Mouse (Mus musculus) limb, embryonic 12.5 days (tissue): ENCODE measurements around the gene Col23a1. TPM values are rescaled to one million over a fixed set of nuclear protein-coding genes. Genes with fewer than 3 reads are reported as not detected.

Experiments
- ATAC-seq: fragments of 200-750 bp; cut with Nextera tagmentation; 2 replicates; pipeline ENCODE4 v1.8.0; 2017; ENCODE audit warnings: low read depth, moderate TSS enrichment; ENCODE audit not compliant: insufficient number of reproducible peaks, insufficient read depth, low FRiP score, low TSS enrichment
- H3K27ac ChIP-seq: fragments of 300-500 bp; sonication (generic); 2 replicates; pipeline ENCODE4 v1.5.1; 2016; ENCODE audit warnings: mild to moderate bottlenecking, moderate library complexity
- H3K27me3 ChIP-seq: fragments of 300-500 bp; sonication (generic); 2 replicates; pipeline ENCODE4 v1.6.1; 2016; ENCODE audit warnings: mild to moderate bottlenecking, moderate library complexity
- H3K36me3 ChIP-seq: fragments of 300-500 bp; sonication (generic); 2 replicates; pipeline ENCODE4 v1.6.1; 2016; ENCODE audit warnings: mild to moderate bottlenecking, moderate library complexity
- H3K4me1 ChIP-seq: fragments of 300-500 bp; sonication (generic); replicated peaks from 2 replicates; pipeline ENCODE4 v1.6.1; 2016
- H3K4me2 ChIP-seq: fragments of 300-500 bp; sonication (generic); 2 replicates; pipeline ENCODE4 v1.6.1; 2016; ENCODE audit warnings: mild to moderate bottlenecking, moderate library complexity
- H3K4me3 ChIP-seq: fragments of 300-500 bp; sonication (generic); replicated peaks from 2 replicates; pipeline ENCODE4 v1.5.1; 2016; ENCODE audit warnings: mild to moderate bottlenecking
- H3K9ac ChIP-seq: fragments of 300-500 bp; sonication (generic); replicated peaks from 2 replicates; pipeline ENCODE4 v1.6.1; 2016; ENCODE audit warnings: mild to moderate bottlenecking, moderate library complexity
- H3K9me3 ChIP-seq: fragments of 300-500 bp; sonication (generic); 2 replicates; pipeline ENCODE4 v1.6.1; 2016; ENCODE audit warnings: mild to moderate bottlenecking, moderate library complexity
- WGBS: fragments of 180-500 bp; shearing (Covaris S2); methylation state at CpG from one replicate; pipeline ENCODE4 v1.1.7; 2016; 5-methylcytosine and 5-hydroxymethylcytosine counted together
- polyA plus RNA-seq: library from polyadenylated mRNA; unstranded; fragments of >200 nt; fragmentation: Nextera tagmentation; extraction: Ambion mirVana; gene quantifications from 2 replicates; pipeline ENCODE4 v1.2.1, GENCODE M21; 2016

The Col23a1 gene
- polyA plus RNA-seq, 1 experiment from 2014 or later, result 29.4 TPM

DNA sequence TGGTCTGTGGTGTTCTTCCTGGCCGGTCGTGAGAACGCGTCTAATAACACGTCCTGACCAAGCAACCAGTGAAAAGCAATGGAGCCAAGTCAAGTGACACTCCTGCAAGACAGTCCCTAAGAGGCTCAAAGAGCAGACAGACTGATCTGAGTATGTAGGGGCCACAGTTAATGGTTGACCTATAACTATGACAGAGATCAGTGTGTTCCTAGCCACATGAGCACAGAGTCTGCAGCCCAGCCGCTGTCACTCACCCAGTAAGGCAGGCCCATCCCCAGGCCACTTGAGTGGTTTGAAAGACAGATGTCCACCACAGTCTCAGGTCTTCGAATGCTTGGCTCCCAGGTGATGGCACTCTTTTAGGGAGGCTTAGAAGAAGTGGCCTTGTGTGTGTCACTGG lies 152.3 kb downstream of the Col23a1 start:
- no peak overlapping the region for H3K4me3 ChIP-seq
- ATAC-seq, result no peak
- peaks cover 4% of the 10 kb centered on the region; the same call in 1 of the 2 replicates for H3K4me1 ChIP-seq
- 94% methylated on average over 7 of the region's 7 CpGs for WGBS
- 0 out of 2 replicates have a peak, but pooled peaks cover 4% of the 10 kb centered on the region for H3K36me3 ChIP-seq
- no peak overlapping the region for H3K4me2 ChIP-seq
- H3K27me3 ChIP-seq, result no peaks in the 10 kb centered on the region
- H3K9ac ChIP-seq, result no peak overlapping the region
- H3K9me3 ChIP-seq, result peaks cover 6% of the 10 kb centered on the region
- no peak overlapping the region for H3K27ac ChIP-seq

DNA sequence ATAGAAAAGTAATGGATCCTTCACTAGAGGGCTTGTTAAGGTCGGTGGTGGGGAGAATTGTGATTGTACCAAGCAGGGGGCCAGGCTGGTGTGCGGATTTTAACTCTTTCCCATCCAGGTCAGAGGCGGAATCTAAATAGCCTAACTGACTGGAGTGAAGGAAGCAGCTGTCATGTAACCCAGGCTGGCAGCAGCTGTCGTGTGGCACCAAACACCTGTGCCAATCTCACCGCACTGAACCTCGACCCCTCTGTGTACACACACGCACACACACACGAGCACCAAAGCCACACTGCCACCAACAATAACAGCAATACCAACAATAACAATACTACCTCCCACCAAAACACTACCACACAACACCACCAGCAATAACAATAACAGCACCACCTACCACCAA lies 152.9 kb downstream of the Col23a1 start:
- ATAC-seq, result no peak; the same call in 1 of the 2 replicates
- Histone ChIP-seq H3K4me3 (no peak overlapping the region), H3K9ac (no peak overlapping the region), H3K36me3 (no peaks in the 10 kb centered on the region), H3K27ac (no peak overlapping the region), H3K4me1 (peaks cover 9% of the 10 kb centered on the region), H3K9me3 (no peaks in the 10 kb centered on the region), H3K4me2 (no peak overlapping the region), H3K27me3 (no peaks in the 10 kb centered on the region)
- 81% methylated on average over 8 of the region's 8 CpGs for WGBS

DNA sequence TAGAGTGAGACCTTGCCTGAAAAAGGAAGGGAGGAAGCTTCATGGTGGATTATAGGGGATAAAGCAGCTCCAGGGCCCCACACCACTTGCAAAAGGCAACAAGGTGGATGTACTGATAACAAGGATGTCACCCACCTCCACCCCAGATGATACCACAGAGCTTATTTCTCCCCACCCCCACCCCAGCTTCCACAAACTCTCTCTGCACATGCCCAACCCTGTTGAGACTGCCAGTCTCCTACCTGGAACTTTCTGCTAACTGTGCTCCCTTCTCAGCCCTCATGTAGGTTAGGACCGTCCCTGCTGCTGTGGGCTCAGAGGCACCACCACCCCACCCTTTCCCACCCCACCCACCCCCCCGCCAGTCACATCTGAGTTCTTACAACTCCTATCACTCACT lies 154.1 kb downstream of the Col23a1 start:
- H3K4me3 ChIP-seq, result no peak overlapping the region
- H3K9me3 ChIP-seq, result no peaks in the 10 kb centered on the region
- 55% methylated on average over 2 of the region's 2 CpGs for WGBS
- no peak overlapping the region for H3K9ac ChIP-seq
- ATAC-seq, result no peak
- H3K27me3 ChIP-seq, result no peaks in the 10 kb centered on the region
- no peak overlapping the region for H3K4me2 ChIP-seq
- H3K27ac ChIP-seq, result no peak overlapping the region
- H3K4me1 ChIP-seq, result peaks cover 10% of the 10 kb centered on the region
- no peaks in the 10 kb centered on the region for H3K36me3 ChIP-seq

DNA sequence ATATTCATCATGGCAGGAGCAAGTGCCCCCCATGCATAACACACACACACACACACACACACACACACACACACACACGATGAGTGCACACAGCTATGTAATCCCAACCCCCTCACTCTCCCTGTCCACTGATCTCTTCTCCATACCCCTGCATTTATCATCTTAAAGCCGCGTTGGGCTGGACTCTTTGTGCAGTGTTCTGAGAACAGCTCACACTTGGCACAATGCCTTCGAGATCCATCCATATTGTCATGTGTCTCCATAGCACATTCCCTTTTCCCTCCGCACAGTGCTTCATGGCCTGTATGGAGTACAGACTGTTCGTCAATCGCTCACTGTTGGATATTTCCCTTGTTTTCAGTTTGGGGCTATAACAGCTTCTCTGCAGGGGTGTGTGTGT lies 154.9 kb downstream of the Col23a1 start:
- no peaks in the 10 kb centered on the region for H3K27me3 ChIP-seq
- WGBS, result 90% methylated on average over 7 of the region's 7 CpGs

DNA sequence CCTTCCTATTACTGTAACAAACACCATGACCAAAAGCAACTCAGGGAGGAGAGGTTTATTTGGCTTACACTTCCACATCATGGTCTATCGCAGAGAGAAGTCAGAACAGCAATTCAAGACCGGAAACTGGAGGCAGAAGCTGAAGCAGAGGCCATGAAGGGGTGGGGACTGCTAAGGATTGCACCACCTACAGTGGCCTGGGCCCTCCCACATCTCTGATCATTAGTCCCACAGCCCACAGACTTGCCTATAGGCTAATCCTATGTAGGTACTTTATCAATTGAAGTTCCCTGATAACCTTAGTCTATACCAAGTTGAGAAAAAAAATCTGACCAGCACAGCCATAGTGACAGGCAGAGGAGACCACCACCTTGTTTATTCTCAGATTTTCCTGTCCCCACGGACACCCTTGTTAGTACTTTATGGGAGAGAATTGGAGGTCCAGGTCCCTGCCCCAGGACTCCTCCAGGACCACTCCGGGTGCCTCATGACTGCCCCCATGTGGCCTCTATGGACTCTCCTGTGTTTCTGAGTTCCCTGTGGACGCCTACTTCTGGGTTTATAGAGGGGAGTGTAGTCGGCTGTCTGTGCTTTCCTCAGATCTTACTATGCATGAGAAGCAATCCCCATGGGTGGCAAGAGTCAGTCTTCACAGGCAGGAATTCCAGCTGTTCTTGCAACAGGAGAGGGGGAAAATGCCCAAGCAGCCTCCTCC lies 157.1 kb downstream of the Col23a1 start:
- H3K27ac ChIP-seq, result no peak overlapping the region
- no peak overlapping the region for H3K9ac ChIP-seq
- H3K9me3 ChIP-seq, result no peaks in the 10 kb centered on the region
- no peaks in the 10 kb centered on the region for H3K36me3 ChIP-seq
- WGBS, result 31% methylated on average over 6 of the region's 6 CpGs
- no peak overlapping the region for H3K4me3 ChIP-seq
- H3K27me3 ChIP-seq, result no peaks in the 10 kb centered on the region
- 0 out of 2 replicates have a peak, but pooled peaks have one; percentile 38 for ATAC-seq
- H3K4me1 ChIP-seq, result peaks cover 21% of the 10 kb centered on the region
- no peak overlapping the region for H3K4me2 ChIP-seq

More for the DNA sequence above, 154.9 kb downstream of the Col23a1 start:
- no peak overlapping the region for H3K4me2 ChIP-seq
- no peaks in the 10 kb centered on the region for H3K36me3 ChIP-seq
- H3K9me3 ChIP-seq, result no peaks in the 10 kb centered on the region
- peaks cover 10% of the 10 kb centered on the region for H3K4me1 ChIP-seq
- H3K9ac ChIP-seq, result no peak overlapping the region
- no peak for ATAC-seq
- no peak overlapping the region for H3K27ac ChIP-seq
- H3K4me3 ChIP-seq, result no peak overlapping the region

DNA sequence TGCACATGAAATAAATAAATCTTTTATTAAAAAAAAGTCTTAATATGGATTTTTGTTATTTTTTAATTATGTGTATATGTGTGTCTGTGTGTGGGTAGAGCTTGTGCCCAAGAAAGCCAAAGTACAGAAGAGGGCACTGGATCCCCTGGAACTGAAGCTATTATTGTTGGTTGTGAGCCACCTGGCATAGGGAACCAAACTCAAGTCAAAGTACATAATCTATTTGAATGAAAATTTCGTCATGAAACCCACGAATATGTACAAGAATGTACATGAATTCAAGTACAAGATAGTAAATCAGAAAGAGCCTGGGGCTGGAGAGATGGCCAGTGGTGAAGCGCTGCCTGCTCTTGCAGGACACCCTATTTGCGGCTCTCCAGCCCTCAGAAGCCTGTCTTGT lies 158.5 kb downstream of the Col23a1 start:
- Histone ChIP-seq H3K27ac (no peak overlapping the region), H3K4me2 (no peak overlapping the region)

DNA sequence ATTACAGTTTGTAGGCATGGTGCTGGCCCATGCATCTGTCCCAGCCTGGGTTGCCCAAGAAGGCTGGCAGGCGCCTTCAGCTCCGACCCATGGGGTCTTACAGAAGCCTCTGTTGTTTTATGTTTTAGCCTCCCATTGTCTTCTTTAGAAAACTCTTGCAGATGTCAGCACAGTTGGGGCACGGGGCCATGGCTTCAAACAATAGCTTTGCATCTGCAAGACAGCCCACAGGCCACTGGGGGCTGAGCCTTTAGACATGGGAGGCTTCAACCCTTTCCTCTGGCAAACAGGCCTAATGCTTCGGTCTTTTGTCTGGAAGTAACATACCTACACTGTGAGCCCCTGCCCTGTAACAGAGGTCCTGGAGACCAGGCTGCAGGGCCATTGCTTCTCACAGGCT lies 159.0 kb downstream of the Col23a1 start:
- Histone ChIP-seq H3K4me2 (no peak overlapping the region), H3K36me3 (no peaks in the 10 kb centered on the region), H3K27me3 (no peaks in the 10 kb centered on the region), H3K27ac (no peak overlapping the region), H3K9me3 (no peaks in the 10 kb centered on the region), H3K4me1 (peaks cover 25% of the 10 kb centered on the region), H3K9ac (no peak overlapping the region), H3K4me3 (no peak overlapping the region)
- ATAC-seq, result no peak
- WGBS, result 75% methylated on average over 4 of the region's 4 CpGs

More for the DNA sequence above, 158.5 kb downstream of the Col23a1 start:
- H3K4me1 ChIP-seq, result peaks cover 25% of the 10 kb centered on the region
- H3K27me3 ChIP-seq, result no peaks in the 10 kb centered on the region
- 94% methylated on average over 4 of the region's 4 CpGs for WGBS
- no peak overlapping the region for H3K4me3 ChIP-seq
- no peak for ATAC-seq
- H3K9me3 ChIP-seq, result no peaks in the 10 kb centered on the region
- no peak overlapping the region for H3K9ac ChIP-seq
- H3K36me3 ChIP-seq, result no peaks in the 10 kb centered on the region

DNA sequence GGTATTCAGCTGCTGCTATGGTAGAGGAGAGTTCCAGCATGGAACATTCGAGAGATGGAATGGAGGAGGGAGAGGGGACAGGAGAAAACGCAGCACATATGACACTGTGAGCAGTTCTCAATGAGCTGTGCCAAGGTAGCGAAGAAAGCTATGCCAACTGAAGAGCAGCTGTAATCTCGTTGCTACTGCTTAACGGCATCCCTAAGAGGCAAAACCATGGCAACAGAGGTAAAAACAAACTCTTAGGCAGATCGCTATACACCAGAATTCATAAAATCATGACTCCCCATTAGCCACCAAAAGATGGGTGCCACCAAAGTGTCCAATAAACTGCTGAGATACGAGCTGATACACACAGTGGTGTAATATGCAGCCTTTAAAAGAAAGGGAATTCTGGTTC lies 160.2 kb downstream of the Col23a1 start:
- WGBS, result 82% methylated on average over 7 of the region's 7 CpGs
- H3K36me3 ChIP-seq, result no peaks in the 10 kb centered on the region
- H3K4me2 ChIP-seq, result no peak overlapping the region
- H3K27me3 ChIP-seq, result no peaks in the 10 kb centered on the region
- no peak for ATAC-seq
- H3K9me3 ChIP-seq, result no peaks in the 10 kb centered on the region
- peaks cover 25% of the 10 kb centered on the region for H3K4me1 ChIP-seq
- H3K27ac ChIP-seq, result no peak overlapping the region
- H3K4me3 ChIP-seq, result no peak overlapping the region
- no peak overlapping the region for H3K9ac ChIP-seq

DNA sequence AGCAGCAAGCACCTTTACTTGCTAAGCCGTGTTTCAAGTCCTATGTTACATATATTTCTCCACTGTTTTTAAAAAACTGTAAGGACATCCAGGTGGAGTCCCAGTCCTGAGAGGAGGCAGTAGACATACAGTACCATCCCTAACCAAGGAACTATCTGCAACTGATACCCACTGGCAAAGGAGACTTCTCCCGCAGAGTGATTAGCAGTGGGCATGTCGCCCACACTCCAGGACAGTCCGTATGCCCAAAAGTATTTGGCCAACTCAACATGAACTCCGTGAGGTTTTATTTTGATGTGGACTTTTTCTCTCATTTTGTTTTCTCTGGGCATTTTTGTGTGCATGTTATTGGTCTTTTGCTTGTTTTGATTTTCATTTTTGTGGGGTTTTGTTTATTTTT lies 161.6 kb downstream of the Col23a1 start:
- ATAC-seq, result no peak
- no peaks in the 10 kb centered on the region for H3K27me3 ChIP-seq
- 94% methylated on average over 5 of the region's 5 CpGs for whole genome bisulfite sequencing
- H3K4me3 ChIP-seq, result no peak overlapping the region
- H3K4me2 ChIP-seq, result no peak overlapping the region
- H3K9ac ChIP-seq, result no peak overlapping the region
- no peak overlapping the region for H3K27ac ChIP-seq
- H3K4me1 ChIP-seq, result peaks cover 25% of the 10 kb centered on the region
- no peaks in the 10 kb centered on the region for H3K9me3 ChIP-seq
- no peaks in the 10 kb centered on the region for H3K36me3 ChIP-seq

DNA sequence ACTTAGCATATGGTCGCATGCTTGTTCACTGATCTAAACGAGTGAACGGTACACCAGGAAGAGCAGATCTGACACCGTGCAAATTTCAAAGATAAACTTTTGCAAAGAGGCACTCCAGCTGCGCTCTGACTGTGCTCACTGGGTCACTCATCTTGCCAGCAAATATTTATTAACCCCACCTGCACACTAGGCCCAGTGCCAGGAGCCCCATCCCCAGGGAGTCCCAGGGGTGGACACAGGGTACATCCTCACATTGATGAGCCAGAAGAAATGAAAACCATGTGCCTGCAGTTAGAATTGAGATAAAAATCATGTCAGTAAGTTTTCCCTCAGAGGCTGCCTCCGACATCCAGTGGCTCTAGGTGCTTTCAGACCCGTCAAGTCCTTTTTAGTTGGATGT lies 162.2 kb downstream of the Col23a1 start:
- no peak overlapping the region for H3K4me2 ChIP-seq
- no peak overlapping the region for H3K9ac ChIP-seq
- no peak overlapping the region for H3K4me3 ChIP-seq
- H3K4me1 ChIP-seq, result peaks cover 23% of the 10 kb centered on the region
- H3K27me3 ChIP-seq, result no peaks in the 10 kb centered on the region
- no peaks in the 10 kb centered on the region for H3K36me3 ChIP-seq
- 63% methylated on average over 7 of the region's 7 CpGs for WGBS
- no peak for ATAC-seq
- H3K9me3 ChIP-seq, result no peaks in the 10 kb centered on the region
- H3K27ac ChIP-seq, result no peak overlapping the region

DNA sequence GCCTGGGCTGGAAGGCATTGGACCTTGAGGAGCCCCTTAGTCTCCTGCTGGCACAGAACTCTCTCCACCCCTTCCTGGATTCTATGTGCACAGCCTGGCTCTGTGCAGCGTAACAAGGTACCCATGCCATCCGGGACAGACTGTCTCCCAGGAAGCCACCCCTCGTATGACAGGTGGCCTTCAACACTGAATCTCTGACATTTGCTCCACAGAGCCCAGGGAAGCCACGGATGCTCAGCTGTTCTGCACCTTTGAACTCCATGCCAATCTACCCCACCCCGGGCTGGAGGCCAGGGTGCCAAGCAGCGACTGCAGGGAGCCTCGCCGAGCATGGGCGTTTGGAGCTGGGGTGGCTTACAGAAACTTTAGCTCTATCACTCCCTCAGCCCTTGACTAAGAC lies 164.0 kb downstream of the Col23a1 start:
- WGBS, result 86% methylated on average over 9 of the region's 9 CpGs
- peaks cover 20% of the 10 kb centered on the region for H3K4me1 ChIP-seq
- H3K36me3 ChIP-seq, result no peaks in the 10 kb centered on the region
- no peak for ATAC-seq
- no peak overlapping the region for H3K4me2 ChIP-seq
- no peaks in the 10 kb centered on the region for H3K9me3 ChIP-seq
- H3K27ac ChIP-seq, result no peak overlapping the region
- no peak overlapping the region for H3K4me3 ChIP-seq
- H3K27me3 ChIP-seq, result no peaks in the 10 kb centered on the region
- no peak overlapping the region for H3K9ac ChIP-seq

DNA sequence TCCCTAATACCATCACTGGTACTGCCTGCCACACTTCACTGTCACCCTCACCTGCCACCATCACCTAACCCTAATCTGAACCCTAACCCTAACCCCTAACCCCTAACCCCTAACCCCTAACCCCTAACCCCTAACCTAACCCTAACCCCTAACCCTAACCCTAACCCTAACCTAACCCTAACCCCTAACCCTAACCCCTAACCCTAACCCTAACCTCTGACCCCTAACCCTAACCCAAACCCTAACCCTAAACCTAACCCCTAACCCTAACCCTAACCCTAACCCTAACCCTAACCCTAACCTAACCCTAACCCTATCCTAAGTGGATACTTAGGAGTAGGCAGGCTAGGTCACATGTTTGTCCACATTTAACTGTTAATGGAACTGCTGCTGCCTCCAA lies 165.8 kb downstream of the Col23a1 start:
- no peaks in the 10 kb centered on the region for H3K27me3 ChIP-seq
- H3K9me3 ChIP-seq, result 0 out of 2 replicates have a peak, but pooled peaks cover 5% of the 10 kb centered on the region
- no peak overlapping the region for H3K9ac ChIP-seq
- ATAC-seq, result no peak
- H3K36me3 ChIP-seq, result no peaks in the 10 kb centered on the region
- no peak overlapping the region for H3K4me2 ChIP-seq
- peaks cover 22% of the 10 kb centered on the region for H3K4me1 ChIP-seq
- H3K4me3 ChIP-seq, result no peak overlapping the region
- H3K27ac ChIP-seq, result no peak overlapping the region
